Mouse (Mus musculus): ENCODE data around the gene Mks1. TPM values are rescaled to one million over a fixed set of nuclear protein-coding genes. Genes with fewer than 3 reads are reported as not detected.
"Not testable (repeated sequence)": the region's sequence is repeated elsewhere in the genome, so short reads cannot be mapped to it uniquely, and the experiment has no call there.

Mks1 gene
- polyA plus RNA-seq, 1 experiment from 2014 or later: 20.4 TPM

GRCm38 (mm10) chr11:87866891-87867290 lies 13.9 kb downstream of the Mks1 start:
- H3K4me3 ChIP-seq (ENCODE audit: low read length); H3K27me3 ChIP-seq (ENCODE audit: insufficient read depth, low read length); H3K4me2 ChIP-seq (replicated peaks; ENCODE audit: low read depth, low read length); ATAC-seq (ENCODE audit: low FRiP score, low TSS enrichment); H3K9ac ChIP-seq (replicated peaks; ENCODE audit: low read length); H3K27ac ChIP-seq (ENCODE audit: low read length); H3K36me3 ChIP-seq (ENCODE audit: insufficient read depth, low read length); H3K9me3 ChIP-seq (ENCODE audit: low read length); H3K4me1 ChIP-seq (ENCODE audit: insufficient read depth, low read length): not testable (repeated sequence)
- 83% methylated on average over 1 of the region's 2 CpGs for WGBS

- H3K27me3 ChIP-seq (ENCODE audit: insufficient read depth, low read length): no peaks in the 10 kb centered on the region
- H3K27ac ChIP-seq (ENCODE audit: low read length): no peak overlapping the region
- no peak overlapping the region for H3K4me2 ChIP-seq (replicated peaks; ENCODE audit: low read depth, low read length)
- no peaks in the 10 kb centered on the region for H3K36me3 ChIP-seq (ENCODE audit: insufficient read depth, low read length)
- 76% methylated on average over 2 of the region's 2 CpGs for whole genome bisulfite sequencing
- ATAC-seq (ENCODE audit: low FRiP score, low TSS enrichment): no peak
- H3K4me3 ChIP-seq (ENCODE audit: low read length): no peak overlapping the region
- H3K9ac ChIP-seq (replicated peaks; ENCODE audit: low read length): no peak overlapping the region
- no peaks in the 10 kb centered on the region for H3K9me3 ChIP-seq (ENCODE audit: low read length)
- no peaks in the 10 kb centered on the region for H3K4me1 ChIP-seq (ENCODE audit: insufficient read depth, low read length)
Measured at GRCm38 (mm10) chr11:87870096-87870495, 17.1 kb downstream of the Mks1 start.

- Histone ChIP-seq H3K4me2 (replicated peaks; ENCODE audit: low read depth, low read length) (no peak overlapping the region), H3K27me3 (ENCODE audit: insufficient read depth, low read length) (no peaks in the 10 kb centered on the region), H3K4me1 (ENCODE audit: insufficient read depth, low read length) (no peaks in the 10 kb centered on the region), H3K4me3 (ENCODE audit: low read length) (no peak overlapping the region), H3K27ac (ENCODE audit: low read length) (no peak overlapping the region), H3K9ac (replicated peaks; ENCODE audit: low read length) (no peak overlapping the region), H3K36me3 (ENCODE audit: insufficient read depth, low read length) (no peaks in the 10 kb centered on the region), H3K9me3 (ENCODE audit: low read length) (no peaks in the 10 kb centered on the region)
- ATAC-seq (ENCODE audit: low FRiP score, low TSS enrichment): no peak
- WGBS: 27% methylated on average over 8 of the region's 8 CpGs
Measured at GRCm38 (mm10) chr11:87871766-87872165, 18.8 kb downstream of the Mks1 start.

- Histone ChIP-seq H3K36me3 (ENCODE audit: insufficient read depth, low read length) (no peaks in the 10 kb centered on the region), H3K9me3 (ENCODE audit: low read length) (no peaks in the 10 kb centered on the region), H3K4me1 (ENCODE audit: insufficient read depth, low read length) (no peaks in the 10 kb centered on the region), H3K9ac (replicated peaks; ENCODE audit: low read length) (no peak within 1 kb of the TSS), H3K27ac (ENCODE audit: low read length) (no peak within 1 kb of the TSS), H3K4me3 (ENCODE audit: low read length) (no peak within 1 kb of the TSS), H3K27me3 (ENCODE audit: insufficient read depth, low read length) (no peaks in the 10 kb centered on the region), H3K4me2 (replicated peaks; ENCODE audit: low read depth, low read length) (no peak within 1 kb of the TSS)
- ATAC-seq (ENCODE audit: low FRiP score, low TSS enrichment): no peak
- 88% methylated on average over 6 of the region's 6 CpGs for WGBS
Measured at GRCm38 (mm10) chr11:87875436-87875835, 22.4 kb downstream of the Mks1 start, which contains the start of gene Epx. Gene Epx (minus strand): TSS chr11:87875536.

GRCm38 (mm10) chr11:87879826-87880225 lies 26.8 kb downstream of the Mks1 start:
- Histone ChIP-seq H3K4me2 (replicated peaks; ENCODE audit: low read depth, low read length) (no peak overlapping the region), H3K9me3 (ENCODE audit: low read length) (no peaks in the 10 kb centered on the region), H3K4me1 (ENCODE audit: insufficient read depth, low read length) (no peaks in the 10 kb centered on the region), H3K27ac (ENCODE audit: low read length) (no peak overlapping the region), H3K27me3 (ENCODE audit: insufficient read depth, low read length) (no peaks in the 10 kb centered on the region), H3K36me3 (ENCODE audit: insufficient read depth, low read length) (no peaks in the 10 kb centered on the region), H3K4me3 (ENCODE audit: low read length) (no peak overlapping the region), H3K9ac (replicated peaks; ENCODE audit: low read length) (no peak overlapping the region)
- ATAC-seq (ENCODE audit: low FRiP score, low TSS enrichment): no peak
- 35% methylated on average over 9 of the region's 9 CpGs for WGBS

GRCm38 (mm10) chr11:87881714-87882113 lies 28.7 kb downstream of the Mks1 start:
- Histone ChIP-seq H3K36me3 (ENCODE audit: insufficient read depth, low read length) (no peaks in the 10 kb centered on the region), H3K9me3 (ENCODE audit: low read length) (no peaks in the 10 kb centered on the region), H3K4me1 (ENCODE audit: insufficient read depth, low read length) (no peaks in the 10 kb centered on the region), H3K4me2 (replicated peaks; ENCODE audit: low read depth, low read length) (no peak overlapping the region), H3K27ac (ENCODE audit: low read length) (no peak overlapping the region), H3K4me3 (ENCODE audit: low read length) (no peak overlapping the region), H3K9ac (replicated peaks; ENCODE audit: low read length) (no peak overlapping the region), H3K27me3 (ENCODE audit: insufficient read depth, low read length) (no peaks in the 10 kb centered on the region)
- ATAC-seq (ENCODE audit: low FRiP score, low TSS enrichment): no peak
- 60% methylated on average over 4 of the region's 4 CpGs for WGBS

GRCm38 (mm10) chr11:87883493-87883892 lies 30.5 kb downstream of the Mks1 start:
- ATAC-seq (ENCODE audit: low FRiP score, low TSS enrichment): no peak
- Histone ChIP-seq H3K9me3 (ENCODE audit: low read length) (no peaks in the 10 kb centered on the region), H3K9ac (replicated peaks; ENCODE audit: low read length) (no peak overlapping the region), H3K36me3 (ENCODE audit: insufficient read depth, low read length) (no peaks in the 10 kb centered on the region), H3K27ac (ENCODE audit: low read length) (no peak overlapping the region), H3K4me2 (replicated peaks; ENCODE audit: low read depth, low read length) (no peak overlapping the region), H3K27me3 (ENCODE audit: insufficient read depth, low read length) (no peaks in the 10 kb centered on the region), H3K4me3 (ENCODE audit: low read length) (no peak overlapping the region), H3K4me1 (ENCODE audit: insufficient read depth, low read length) (no peaks in the 10 kb centered on the region)
- 51% methylated on average over 5 of the region's 5 CpGs for WGBS

- Histone ChIP-seq H3K9ac (replicated peaks; ENCODE audit: low read length) (no peak overlapping the region), H3K4me3 (ENCODE audit: low read length) (no peak overlapping the region), H3K4me1 (ENCODE audit: insufficient read depth, low read length) (no peaks in the 10 kb centered on the region), H3K36me3 (ENCODE audit: insufficient read depth, low read length) (no peaks in the 10 kb centered on the region), H3K4me2 (replicated peaks; ENCODE audit: low read depth, low read length) (no peak overlapping the region), H3K27ac (ENCODE audit: low read length) (no peak overlapping the region), H3K27me3 (ENCODE audit: insufficient read depth, low read length) (no peaks in the 10 kb centered on the region), H3K9me3 (ENCODE audit: low read length) (no peaks in the 10 kb centered on the region)
- ATAC-seq (ENCODE audit: low FRiP score, low TSS enrichment): no peak
- WGBS: 84% methylated on average over 5 of the region's 5 CpGs
Measured at GRCm38 (mm10) chr11:87884856-87885255, 31.8 kb downstream of the Mks1 start.

GRCm38 (mm10) chr11:87892168-87892567 lies 39.2 kb downstream of the Mks1 start, which contains the start of gene Olfr462:
Gene Olfr462 (minus strand): TSS chr11:87892268.
- Histone ChIP-seq H3K27me3 (ENCODE audit: insufficient read depth, low read length) (no peaks in the 10 kb centered on the region), H3K27ac (ENCODE audit: low read length) (no peak within 1 kb of the TSS), H3K4me3 (ENCODE audit: low read length) (no peak within 1 kb of the TSS), H3K4me1 (ENCODE audit: insufficient read depth, low read length) (no peaks in the 10 kb centered on the region), H3K36me3 (ENCODE audit: insufficient read depth, low read length) (no peaks in the 10 kb centered on the region), H3K9me3 (ENCODE audit: low read length) (no peaks in the 10 kb centered on the region), H3K9ac (replicated peaks; ENCODE audit: low read length) (no peak within 1 kb of the TSS), H3K4me2 (replicated peaks; ENCODE audit: low read depth, low read length) (no peak within 1 kb of the TSS)
- WGBS: 90% methylated on average over 6 of the region's 6 CpGs
- no peak for ATAC-seq (ENCODE audit: low FRiP score, low TSS enrichment)

GRCm38 (mm10) chr11:87897287-87897686 lies 44.3 kb downstream of the Mks1 start, which contains the start of gene Olfr463:
Gene Olfr463 (minus strand): TSS chr11:87897387.
- H3K36me3 ChIP-seq (ENCODE audit: insufficient read depth, low read length): no peaks in the 10 kb centered on the region
- H3K4me1 ChIP-seq (ENCODE audit: insufficient read depth, low read length): no peaks in the 10 kb centered on the region

More at GRCm38 (mm10) chr11:87897287-87897686, 44.3 kb downstream of the Mks1 start, which contains the start of gene Olfr463:
- no peaks in the 10 kb centered on the region for H3K9me3 ChIP-seq (ENCODE audit: low read length)
- H3K9ac ChIP-seq (replicated peaks; ENCODE audit: low read length): no peak within 1 kb of the TSS
- H3K27me3 ChIP-seq (ENCODE audit: insufficient read depth, low read length): no peaks in the 10 kb centered on the region
- no peak within 1 kb of the TSS for H3K4me3 ChIP-seq (ENCODE audit: low read length)
- H3K27ac ChIP-seq (ENCODE audit: low read length): no peak within 1 kb of the TSS
- no peak within 1 kb of the TSS for H3K4me2 ChIP-seq (replicated peaks; ENCODE audit: low read depth, low read length)
- ATAC-seq (ENCODE audit: low FRiP score, low TSS enrichment): no peak

Data from kidney, embryonic 16.5 days (tissue).